In genomic region chr2:28938997-28939396, GRCm38 (mm10) we compare ENCODE assay signal across 19 mouse cellular contexts. TPM values are rescaled to one million over a fixed set of nuclear protein-coding genes. Genes with fewer than 3 reads are reported as not detected.
"Had no signal": no experiment of that assay in that cellular context is flagged by ENCODE, and none has a peak within 500 bp of the region (broad histone marks: within the 10 kb centered on the region; RNA-seq: fewer than 3 reads in every experiment).

No protein-coding gene starts in this region.

- H3K4me1 ChIP-seq: lung, embryonic 15.5 days; stomach, embryonic 15.5 days had no signal

- H3K27me3 ChIP-seq: lung, embryonic 15.5 days; stomach, embryonic 15.5 days had no signal

- H3K9me3 ChIP-seq: lung, embryonic 15.5 days; midbrain, embryonic 10.5 days; midbrain, embryonic 12.5 days; neural tube, embryonic 12.5 days; stomach, embryonic 15.5 days had no signal

- H3K9ac ChIP-seq: liver, postnatal 0 days; lung, embryonic 15.5 days; midbrain, embryonic 12.5 days; neural tube, embryonic 12.5 days; stomach, embryonic 15.5 days had no signal

- H3K4me2 ChIP-seq: lung, embryonic 15.5 days; midbrain, embryonic 12.5 days; neural tube, embryonic 12.5 days; stomach, embryonic 15.5 days had no signal

- H3K27ac ChIP-seq: lung, embryonic 15.5 days; midbrain, embryonic 10.5 days; midbrain, embryonic 12.5 days; neural tube, embryonic 12.5 days; stomach, embryonic 15.5 days; stomach, postnatal 0 days had no signal

- DNase-seq: liver, postnatal 0 days; lung, adult 2 months; lung, postnatal 4 days; midbrain, embryonic 14.5 days; right cerebral cortex, postnatal 14 days; thymus, adult 2 months; thymus, postnatal 14 days; thymus, postnatal 36 days had no signal

- ATAC-seq: liver, postnatal 0 days; lung, postnatal 0 days; midbrain, embryonic 16.5 days had no signal

- H3K4me3 ChIP-seq: lung, embryonic 15.5 days; midbrain, embryonic 10.5 days; midbrain, embryonic 12.5 days; neural tube, embryonic 12.5 days; stomach, embryonic 15.5 days had no signal

- H3K36me3 ChIP-seq: lung, embryonic 15.5 days; midbrain, embryonic 10.5 days; midbrain, embryonic 12.5 days; neural tube, embryonic 12.5 days; stomach, embryonic 15.5 days had no signal

RNA-seq across cellular contexts. Expression of gene Barhl1, which starts 22.5 kb away (rescaled TPM):
- total RNA-seq: megakaryocyte, adult 5-6 weeks; megakaryocyte-erythroid progenitor cell, adult 5-6 weeks; neutrophil, adult 5-6 weeks had no signal
- polyA plus RNA-seq: liver, postnatal 0 days; lung, embryonic 15.5 days; stomach, postnatal 0 days had no signal
